Mouse (Mus musculus): ENCODE measurements around the gene Gm11563.
"Not testable (repeated sequence)": the region's sequence is repeated elsewhere in the genome, so short reads cannot be mapped to it uniquely, and the experiment has no call there.

The Gm11563 gene

DNA sequence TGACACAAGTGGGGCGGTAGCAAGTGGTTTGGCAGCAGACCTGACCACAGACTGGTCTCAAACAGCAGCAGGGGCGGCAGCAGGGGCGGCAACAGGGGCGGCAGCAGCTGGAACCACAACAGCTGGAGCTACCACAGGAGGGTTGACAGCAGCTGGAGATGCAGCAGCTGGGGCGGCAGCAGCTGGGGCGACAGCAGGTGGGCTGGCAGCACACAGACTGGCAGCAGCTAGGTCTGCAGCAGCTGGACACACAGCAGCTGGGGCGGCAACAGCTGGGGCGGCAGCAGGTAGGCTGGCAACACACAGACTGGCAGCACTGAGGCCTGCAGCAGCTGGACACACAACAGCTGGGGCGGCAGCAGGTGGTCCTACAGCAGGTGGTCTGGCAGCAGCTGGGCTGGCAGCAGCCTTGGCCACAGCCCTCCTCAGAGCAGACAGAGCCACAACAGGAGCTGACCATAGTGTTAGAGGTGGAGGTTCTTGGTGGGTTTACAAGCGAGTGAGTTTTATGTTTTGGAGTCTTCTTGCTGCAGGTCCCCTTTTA lies at the start of gene Gm11563:
TSS of gene Gm11563 (minus strand) at position 494 of the 544 bp plus-strand sequence.
- not testable (repeated sequence) for DNase-seq

DNA sequence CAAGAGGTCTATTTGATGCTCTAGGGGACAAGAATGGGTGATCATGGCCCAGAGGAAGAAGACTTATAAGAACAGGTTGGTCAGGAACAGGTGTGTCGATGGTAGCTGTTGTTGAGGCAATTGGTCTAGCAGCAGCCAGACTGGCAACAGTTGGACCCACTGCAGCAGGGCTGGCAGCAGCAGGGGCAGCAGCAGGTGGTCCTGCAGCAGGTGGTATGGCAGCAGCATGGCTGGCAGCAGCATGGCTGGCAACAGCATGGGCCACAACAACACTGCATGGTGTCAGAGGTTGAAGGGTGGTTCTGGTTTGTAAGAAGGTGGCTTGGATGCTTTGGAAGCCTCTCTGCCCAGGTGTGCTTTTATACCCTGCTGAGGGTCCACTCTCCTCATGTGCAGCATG lies 31.7 kb upstream of the Gm11563 start, which contains the start of gene Gm14190:
TSS of gene Gm14190 (minus strand) at position 278 of the 400 bp plus-strand sequence.
- DNase-seq, result no peak

DNA sequence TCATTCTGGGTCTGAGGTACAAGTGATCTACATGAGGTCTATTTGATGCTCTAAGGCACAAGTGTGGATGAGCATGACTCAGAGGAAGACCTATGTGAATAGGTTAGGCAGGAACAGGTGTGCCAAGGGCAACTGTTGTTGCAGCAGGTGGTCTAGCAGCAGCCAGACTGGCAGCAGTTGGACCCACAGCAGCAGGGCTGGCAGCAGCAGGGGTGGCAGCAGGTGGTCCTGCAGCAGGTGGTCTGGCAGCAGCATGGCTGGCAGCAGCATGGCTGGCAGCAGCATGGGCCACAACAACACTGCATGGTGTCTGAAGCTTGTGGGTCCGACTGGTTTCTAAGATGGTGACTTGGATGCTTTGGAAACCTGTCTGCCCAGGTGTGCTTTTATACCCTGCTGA lies 26.5 kb upstream of the Gm11563 start:
- not testable (repeated sequence) for DNase-seq

DNA sequence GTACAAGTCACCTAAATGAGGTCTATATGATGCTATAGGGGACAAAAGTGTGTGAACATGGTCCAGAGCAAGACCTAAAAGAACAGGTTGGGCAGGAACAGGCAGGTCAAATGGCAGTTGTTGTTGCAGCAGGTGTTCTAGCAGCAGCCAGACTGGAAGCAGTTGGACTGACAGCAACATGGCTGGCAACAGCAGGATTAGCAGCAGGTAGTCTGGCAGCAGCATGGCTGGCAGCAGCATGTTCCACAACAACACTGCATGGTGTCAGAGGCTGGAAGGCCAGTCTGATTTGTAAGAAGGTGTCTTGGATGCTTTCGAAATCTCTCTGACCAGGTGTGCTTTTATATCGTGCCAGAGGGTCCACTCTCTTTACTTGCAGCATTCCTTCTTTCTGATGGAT lies 24.7 kb upstream of the Gm11563 start:
- DNase-seq, result no peak

DNA sequence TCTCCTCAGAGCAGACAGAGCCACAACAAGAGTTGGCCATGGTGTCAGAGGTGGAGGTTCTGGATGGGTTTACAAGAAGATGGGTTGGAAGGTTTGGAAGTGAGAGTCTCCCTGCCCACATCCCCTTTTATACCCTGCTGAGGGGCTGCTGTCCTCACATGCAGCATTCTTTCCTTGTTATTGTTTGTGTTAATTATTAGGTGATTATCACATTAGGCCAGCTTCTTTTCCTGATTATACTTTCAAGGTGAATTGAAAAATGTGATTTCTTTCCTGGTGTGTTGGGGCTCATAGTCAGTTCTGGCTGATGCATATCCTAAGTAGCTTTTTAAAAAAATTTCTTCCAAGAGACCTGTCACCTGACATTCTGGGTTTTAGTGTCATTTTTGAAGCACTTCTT lies 7.1 kb upstream of the Gm11563 start, which contains the start of gene Krtap4-6:
TSS of gene Krtap4-6 (minus strand) at position 101 of the 400 bp plus-strand sequence.
- DNase-seq, result no peak

DNA sequence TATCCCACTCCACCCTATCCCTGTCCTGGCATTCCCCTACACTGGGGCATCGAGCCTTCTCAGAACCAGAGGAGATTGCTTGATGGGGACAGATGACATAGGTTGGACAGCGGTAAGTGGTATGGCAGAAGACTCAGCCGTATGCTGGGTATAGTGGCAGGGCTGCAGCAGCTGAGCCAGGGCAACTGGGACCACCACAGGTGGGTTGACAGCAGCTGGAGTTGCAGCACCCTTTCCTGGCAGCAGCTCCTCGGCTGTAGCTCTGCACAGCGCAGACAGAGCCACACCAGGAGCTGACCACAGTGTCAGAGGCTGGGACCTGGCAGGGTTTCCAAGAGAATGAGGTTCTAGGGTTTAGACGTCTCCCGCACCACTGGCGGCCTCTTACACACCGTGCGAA lies 4.0 kb upstream of the Gm11563 start:
- DNase-seq, result no peak

DNA sequence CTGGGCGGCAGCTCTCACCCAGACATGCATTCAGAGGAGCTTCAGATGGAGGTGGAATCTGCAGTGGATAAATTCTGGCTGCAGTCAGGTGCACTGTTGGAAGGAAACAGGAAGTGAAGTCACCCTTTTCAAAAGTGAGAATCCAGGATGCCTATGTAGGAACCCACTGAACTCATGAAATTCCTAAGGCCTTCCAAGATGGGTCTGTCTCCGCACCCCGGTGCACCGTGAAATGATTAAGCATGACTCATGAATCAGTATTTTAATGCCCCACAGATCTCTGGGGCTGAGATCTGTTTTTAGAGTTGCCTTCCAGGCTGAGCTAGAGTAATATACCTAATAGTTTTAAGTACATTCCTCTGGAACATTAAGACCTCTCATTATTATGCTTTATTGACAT lies 496 bp upstream of the Gm11563 start:
- no peak for DNase-seq

DNA sequence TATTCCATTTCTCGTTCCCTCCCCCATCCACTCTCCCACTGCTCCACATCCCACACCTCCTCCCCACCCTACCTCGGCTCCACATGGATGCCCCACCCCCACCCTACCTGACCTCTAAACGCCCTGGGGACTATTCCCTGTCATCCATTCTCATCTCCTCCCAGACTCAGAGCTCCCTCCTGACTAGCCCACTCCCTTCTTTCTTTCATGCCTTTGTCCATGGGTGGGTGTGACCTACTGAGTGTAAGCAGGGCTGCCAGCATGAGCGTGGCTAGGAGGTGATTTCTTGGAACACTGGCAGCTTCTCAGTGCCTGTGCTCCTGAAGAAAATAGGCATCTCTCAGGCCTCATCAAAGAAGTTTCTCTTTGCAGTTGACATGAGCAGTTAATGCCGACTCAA lies 1.7 kb downstream of the Gm11563 start:
- DNase-seq, result no peak

DNA sequence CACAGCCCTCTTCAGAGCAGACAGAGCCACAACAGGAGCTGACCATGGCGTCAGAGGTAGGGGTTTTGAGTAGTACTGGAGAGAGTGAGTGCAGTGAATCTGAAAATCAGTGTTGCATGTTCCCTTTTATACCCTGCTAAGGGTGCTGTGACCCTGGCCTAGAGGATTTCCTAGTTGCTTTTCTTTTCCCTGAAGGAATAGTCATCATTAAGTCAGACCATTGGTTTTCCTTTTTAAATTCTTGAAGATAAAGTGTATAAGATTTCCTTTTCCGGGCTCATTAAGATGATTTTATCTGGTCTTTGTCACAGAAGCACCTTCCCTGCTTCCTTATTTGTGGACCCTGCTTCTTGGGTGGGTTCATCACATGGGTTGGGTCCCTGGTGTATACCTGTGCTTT lies 8.6 kb downstream of the Gm11563 start, which contains the start of gene Gm11555:
TSS of gene Gm11555 (minus strand) at position 101 of the 400 bp plus-strand sequence.
- DNase-seq, result no peak

DNA sequence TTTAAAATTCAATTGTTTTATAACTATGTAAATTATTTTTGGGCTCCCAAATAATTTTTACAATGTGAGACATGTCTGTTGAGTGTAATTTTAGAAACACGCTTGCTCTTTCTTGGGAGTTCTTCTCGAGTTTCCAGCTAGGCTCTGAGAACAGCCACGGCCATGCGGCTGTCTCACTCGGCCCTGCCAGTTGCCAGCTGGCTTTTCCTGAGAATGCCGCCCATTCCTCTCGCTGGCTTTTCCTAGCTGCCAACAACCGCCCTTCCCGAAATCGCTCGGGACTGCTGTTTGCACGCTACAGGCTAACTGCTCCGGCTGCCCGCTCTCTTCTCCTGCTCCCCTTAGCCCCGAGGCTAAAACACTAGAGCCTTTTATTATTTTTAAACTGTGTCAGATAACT lies 12.3 kb downstream of the Gm11563 start:
- DNase-seq, result no peak

DNA sequence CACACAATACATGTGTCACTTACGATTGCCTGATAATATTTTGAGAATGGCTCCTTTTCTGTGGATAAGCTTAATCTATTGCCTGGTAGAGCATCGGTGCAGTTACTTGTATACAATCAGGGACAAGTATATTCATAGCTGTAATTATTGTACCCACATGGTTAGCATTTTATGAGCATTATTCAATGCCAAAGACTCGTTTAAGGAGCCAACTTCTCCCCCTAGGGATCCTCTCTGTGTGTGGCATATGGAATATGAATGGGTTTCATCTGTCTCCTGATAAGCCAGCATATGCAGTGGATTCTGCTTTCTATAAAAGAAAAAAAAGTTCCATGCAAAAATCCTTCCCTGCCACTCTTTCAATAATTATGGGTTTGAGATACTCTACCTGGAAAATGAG lies 14.4 kb downstream of the Gm11563 start:
- DNase-seq, result no peak

DNA sequence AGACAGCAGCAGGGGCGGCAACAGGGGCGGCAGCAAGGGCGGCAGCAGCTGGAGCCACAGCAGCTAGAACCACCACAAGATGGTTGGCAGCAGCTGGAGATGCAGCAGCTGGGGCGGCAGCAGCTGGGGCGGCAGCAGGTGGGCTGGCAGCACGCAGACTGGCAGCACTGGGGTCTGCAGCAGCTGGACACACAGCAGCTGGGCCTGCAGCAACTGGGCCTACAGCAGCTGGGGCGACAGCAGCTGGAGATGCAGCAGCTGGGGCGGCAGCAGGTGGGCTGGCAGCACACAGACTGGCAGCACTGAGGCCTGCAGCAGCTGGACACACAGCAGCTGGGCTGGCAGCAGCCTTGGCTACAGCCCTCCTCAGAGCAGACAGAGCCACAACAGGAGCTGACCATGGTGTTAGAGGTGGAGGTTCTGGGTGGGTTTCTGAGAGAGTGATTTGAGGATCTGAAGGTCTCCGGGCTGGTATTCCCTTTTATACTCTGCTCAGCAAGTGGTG lies 15.1 kb downstream of the Gm11563 start, which contains the start of gene Krtap4-7:
TSS of gene Krtap4-7 (minus strand) at position 455 of the 505 bp plus-strand sequence.
- not testable (repeated sequence) for DNase-seq

DNA sequence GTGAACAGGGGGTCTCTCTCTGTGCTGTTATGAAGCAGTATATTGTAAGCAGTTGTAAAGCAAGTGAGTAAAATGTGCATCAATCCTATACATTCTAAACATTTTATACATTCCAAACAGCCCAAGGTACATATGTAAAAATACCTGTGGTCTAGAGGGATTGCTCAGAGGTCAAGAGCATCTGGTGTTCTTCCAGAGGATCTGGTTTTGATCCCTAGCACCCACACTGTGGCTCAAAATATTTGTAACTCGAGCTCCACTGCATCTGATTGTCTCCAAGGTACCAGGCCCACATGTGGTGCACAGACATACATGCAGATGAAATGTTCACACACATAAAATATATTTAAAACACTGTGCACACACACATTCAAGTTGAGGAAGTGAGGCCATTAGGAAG lies 17.8 kb downstream of the Gm11563 start:
- DNase-seq, result no peak

DNA sequence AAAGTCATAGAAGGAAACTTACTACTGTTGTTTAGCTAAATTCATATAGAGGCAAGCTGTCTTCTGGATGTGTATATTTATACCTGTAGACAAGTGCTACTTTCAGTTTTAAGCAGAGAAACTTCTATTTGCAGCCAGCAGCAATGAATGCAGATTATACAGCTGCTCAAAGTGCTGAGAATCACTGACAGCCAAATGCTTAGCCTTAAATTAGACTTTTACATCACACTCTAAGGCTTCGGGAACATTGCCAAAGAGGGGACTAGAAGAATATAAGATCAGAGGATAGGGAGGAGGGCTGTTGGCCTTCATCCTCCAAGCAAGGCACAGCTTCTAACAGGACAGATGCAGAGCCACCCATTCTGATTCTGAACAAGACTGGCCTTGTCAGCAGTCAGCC lies 21.7 kb downstream of the Gm11563 start:
- no peak for DNase-seq

DNA sequence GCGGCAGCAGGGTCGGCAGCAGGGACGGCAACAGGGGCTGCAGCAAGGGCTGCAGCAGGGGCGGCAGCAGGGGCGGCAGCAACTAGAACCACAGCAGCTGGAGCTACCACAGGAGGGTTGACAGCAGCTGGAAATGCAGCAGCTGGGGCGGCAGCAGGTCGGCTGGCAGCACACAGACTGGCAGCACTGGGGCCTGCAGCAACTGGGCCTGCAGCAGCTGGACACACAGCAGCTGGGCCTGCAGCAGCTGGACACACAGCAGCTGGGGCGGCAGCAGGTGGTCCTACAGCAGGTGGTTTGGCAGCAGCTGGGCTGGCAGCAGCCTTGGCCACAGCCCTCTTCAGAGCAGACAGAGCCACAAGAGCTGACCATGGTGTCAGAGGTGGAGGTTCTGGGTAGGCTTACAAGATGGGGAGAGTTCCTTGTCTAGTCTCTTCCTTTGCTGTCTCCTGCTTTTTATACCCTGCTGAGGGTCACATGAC lies 24.1 kb downstream of the Gm11563 start, which contains the start of gene Krtap4-2:
TSS of gene Krtap4-2 (minus strand) at position 432 of the 482 bp plus-strand sequence.
- DNase-seq, result no peak

DNA sequence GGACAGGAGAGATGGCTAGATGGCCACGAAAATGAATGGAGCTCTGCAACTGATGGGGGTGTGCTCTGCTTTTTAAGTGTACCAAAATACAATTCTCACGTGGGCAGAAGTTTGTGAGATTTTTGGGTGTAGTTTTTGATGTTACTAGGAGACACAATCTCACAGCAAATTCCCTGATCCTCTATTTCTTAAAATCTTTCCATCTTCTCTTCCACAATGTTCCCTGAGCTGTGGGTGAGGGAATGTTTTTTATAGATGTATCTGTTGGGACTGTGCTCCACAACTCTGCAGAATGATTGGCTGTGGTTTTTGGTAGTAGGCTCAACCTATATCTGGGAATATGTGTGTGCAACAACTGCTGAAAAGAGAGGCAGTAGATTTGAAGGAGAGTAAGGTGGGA lies 25.5 kb downstream of the Gm11563 start:
- DNase-seq, result no peak

DNA sequence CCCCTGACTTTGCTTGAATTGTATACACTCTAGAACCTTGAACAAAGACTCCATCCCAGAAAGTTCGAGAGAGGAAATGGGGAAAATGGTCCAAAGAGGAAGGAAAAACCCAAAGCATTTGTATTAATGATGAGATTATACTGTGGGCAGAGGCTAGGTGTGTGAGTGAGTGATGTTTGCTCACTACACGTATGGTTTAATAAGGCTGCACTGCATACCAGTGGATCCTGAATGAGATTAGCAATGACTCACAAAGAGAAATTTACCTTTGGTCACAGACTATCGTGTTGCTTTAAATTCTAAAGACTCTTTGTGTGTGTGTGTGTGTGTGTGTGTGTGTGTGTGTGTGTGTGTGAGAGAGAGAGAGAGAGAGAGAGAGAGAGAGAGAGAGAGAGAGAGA lies 27.9 kb downstream of the Gm11563 start:
- DNase-seq, result no peak

DNA sequence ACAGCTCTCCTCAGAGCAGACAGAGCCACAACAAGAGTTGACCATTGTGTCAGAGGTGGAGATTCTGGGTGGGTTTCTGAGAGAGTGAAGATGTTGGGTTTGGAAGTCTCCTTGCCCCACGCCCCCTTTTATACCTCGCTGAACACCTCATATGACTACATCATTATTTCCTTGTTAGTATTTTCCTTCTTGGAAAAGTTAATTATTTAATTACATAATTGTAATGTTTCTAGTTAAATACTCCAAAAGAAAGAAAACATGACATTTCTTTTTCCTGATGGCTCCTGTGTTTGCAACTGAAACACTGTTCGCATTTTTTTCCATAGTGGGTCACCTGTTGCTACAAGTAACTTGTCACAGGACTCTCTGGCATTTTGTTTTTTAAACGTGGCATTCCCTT lies 30.6 kb downstream of the Gm11563 start, which contains the start of gene Krtap4-1:
TSS of gene Krtap4-1 (minus strand) at position 101 of the 400 bp plus-strand sequence.
- DNase-seq, result no peak

DNA sequence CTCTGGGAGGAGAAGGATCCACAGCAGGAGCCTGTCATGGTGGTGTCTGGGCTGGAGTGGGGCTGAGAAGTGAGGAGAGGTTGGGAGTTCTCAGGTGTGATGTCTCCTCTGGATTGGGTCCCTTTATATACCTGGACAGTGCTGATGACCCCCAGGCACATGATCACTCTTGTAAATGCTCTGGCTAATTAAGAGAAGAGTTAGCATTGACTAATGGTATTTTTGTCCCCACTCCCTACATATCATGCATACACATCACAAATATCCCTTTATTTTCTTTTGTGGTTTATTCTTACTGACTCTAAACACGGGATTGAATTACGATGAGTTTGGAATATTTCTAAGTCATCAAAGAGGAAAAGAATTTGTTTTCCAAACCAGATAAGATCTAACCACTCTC lies 38.4 kb downstream of the Gm11563 start, which contains the start of gene Gm11562:
TSS of gene Gm11562 (minus strand) at position 101 of the 400 bp plus-strand sequence.
- DNase-seq, result no peak

DNA sequence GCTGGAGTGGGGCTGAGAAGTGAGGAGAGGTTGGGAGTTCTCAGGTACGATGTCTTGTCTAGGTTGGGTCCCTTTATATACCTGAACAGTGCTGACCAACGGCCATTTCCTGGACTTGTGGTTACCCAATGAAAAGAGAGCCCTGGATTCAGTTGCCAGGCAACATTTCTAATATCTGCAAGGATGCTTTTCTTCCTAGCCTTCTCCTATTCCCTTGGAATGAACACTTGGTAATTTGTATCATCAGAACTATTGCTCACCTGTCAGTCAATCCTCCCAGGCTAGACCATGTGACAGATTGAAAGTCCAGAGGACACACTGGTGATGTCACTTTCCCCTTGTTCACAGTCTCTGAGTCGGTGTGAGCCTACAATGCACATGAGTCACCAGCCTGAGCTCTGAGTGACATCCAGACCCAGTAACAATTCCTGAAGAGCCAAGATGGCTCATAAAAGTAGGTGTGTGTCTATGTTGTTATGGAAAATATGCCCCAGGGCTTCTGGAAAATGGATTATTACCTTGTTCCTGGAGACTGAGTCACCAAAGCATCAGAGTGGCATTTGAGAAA lies 43.9 kb downstream of the Gm11563 start, which contains the start of gene Krtap2-4:
TSS of gene Krtap2-4 (minus strand) at position 51 of the 568 bp plus-strand sequence.
- no peak for DNase-seq

DNA sequence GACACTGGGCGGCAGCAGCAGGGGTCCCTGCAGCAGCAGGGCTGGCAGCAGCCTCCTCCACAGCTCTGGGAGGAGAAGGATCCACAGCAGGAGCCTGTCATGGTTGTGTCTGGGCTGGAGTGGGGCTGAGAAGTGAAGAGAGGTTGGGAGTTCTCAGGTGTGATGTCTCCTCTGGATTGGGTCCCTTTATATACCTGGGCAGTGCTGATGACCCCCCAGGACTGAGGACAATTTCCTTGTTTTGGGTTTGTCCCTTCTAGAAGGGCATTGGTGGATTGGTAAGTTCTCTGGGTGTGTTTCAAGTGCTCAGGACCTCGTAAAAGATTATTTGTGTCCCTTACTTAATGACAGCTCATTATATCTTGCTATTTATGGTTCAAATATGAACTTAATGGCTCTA lies 48.7 kb downstream of the Gm11563 start, which contains the start of gene Gm11937:
TSS of gene Gm11937 (minus strand) at position 101 of the 400 bp plus-strand sequence.
- DNase-seq, result not testable (repeated sequence)

DNA sequence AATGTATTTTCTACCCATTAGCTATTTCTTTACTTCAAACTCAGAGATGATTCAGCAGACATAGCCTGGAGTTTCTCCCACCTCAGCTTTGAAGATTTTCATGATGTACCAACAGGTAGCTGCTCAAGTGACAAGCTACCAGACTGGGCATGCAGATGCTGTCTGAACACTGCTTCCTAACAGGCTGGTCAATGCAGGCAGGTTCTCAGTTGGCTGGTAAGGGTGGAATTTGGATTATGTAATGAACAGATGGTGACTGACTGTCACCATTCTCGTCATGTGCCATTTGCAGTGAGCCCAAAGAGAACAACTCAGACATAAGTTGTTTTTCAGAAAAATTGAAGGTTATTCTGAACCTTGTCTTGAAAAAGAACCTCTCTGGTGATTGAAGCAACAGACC lies 49.6 kb downstream of the Gm11563 start:
- no peak for DNase-seq

Data from retina, postnatal 1 day (tissue).